Mouse (Mus musculus) adrenal gland, adult 8-10 months (tissue): ENCODE results near the gene Cstb. TPM values are rescaled to one million over a fixed set of nuclear protein-coding genes. Genes with fewer than 3 reads are reported as not detected.
A peak's percentile ranks its signal among the peaks of the same experiment; 100 is the strongest.
"Not testable (repeated sequence)": the region's sequence is repeated elsewhere in the genome, so short reads cannot be mapped to it uniquely, and the experiment has no call there.

ENCODE experiments used
- DNase-seq: peaks from one replicate; pipeline ENCODE4 v3.0.0; 2022
- total RNA-seq, 4 experiments: library from RNA; stranded (reverse); gene quantifications; 2 replicates each; pipeline ENCODE4 v1.2.4; 2022

Cstb gene
- total RNA-seq = 100 to 1,000 TPM; 276 to 340 (median 329) TPM

DNA sequence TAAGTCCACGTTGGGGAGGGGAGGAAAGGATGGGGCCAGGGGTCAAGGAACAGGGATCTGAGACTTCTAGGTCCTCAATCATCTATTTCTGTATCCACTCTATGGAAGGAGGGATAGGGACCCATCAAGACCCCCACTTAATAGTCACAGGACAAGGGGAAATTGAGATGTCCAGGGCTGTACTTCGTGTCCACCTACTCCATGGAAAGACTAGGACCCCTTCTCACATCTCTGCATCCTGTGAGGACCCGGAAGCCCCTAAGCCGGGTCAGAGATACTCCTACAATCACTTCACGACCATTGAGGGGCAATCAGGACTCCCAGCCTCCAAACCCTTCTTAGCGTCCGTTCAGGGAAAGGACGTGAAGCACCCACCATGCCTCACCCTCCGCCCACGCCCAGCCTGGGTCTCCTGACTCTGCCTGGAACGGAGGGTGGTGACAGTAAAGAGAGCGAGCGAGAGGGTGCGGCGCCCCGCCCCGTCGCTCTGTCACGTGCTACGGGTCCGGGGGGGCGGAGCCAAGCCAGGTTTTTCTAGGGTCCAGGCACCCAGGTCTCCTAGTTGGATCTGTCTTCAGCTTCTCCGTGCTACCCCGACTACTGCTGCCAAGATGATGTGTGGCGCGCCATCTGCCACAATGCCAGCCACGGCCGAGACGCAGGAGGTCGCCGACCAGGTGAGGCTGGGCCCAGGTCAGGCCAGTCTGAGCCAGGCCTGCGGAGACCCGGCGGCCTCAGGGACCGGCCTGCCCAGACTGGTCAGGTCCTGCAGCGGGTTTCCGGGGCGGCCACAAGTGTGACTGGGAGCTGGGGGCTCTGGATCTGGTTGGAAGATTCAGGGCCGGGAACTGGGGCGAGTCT, at the start of gene Cstb:
Gene Cstb, plus strand, starts transcription at position 489 of the 861 bp plus-strand sequence.
- peak; percentile 78 for DNase-seq

DNA sequence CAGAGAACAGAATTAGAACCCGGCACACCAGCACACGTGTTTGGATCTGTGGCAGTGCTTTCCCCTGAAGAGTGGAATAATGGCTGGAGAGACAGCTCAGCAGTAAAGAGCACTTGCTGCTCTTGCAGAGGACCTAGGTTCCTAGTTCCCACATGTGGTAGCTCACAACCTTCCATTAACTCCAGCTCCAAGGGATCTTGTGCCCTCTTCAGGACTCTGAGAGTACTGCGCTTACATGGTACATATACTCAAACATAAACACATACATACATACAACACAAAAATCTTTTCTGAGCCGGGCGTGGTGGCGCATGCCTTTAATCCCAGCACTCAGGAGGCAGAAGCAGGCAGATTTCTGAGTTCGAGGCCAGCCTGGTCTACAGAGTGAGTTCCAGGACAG, 47.0 kb upstream of the Cstb start:
- no peak for DNase-seq

DNA sequence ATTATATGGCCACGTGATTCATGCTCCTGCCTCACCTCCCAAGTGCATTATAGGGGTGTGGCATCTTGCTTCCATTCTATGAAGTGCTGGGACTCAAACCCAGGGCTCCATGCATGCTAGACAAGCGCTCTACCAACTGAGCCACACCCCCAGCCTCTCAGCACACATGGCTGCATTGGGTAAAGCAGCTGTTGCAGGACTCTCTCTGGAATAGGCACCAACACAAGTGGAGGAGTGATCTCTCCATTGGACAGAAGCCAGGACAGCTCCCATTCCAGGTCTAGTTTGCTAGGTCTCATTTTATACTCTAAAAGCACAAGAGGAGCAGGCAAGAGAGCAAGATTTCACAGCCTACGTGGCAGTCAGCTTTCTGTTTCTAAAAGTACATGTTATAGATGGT, 41.9 kb upstream of the Cstb start:
- no peak for DNase-seq

DNA sequence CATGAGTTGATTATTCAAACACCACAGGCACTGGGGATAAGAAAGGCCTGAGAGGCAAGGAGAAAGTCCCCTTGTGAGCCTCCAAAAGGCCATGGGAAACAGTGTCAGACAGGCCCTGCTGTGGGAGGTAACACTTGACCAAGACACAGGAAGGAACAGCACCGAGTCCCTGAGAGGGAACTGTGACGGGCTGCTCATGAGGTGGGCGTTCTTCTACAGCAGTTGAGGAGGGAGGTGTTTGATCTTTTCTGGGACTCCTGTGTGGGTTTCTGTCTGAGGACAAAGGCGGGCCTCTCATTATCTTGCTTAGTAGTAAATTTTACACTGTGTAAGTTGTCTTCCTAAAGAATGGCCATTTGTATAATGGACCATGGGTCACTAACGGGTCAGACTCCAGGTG, 39.9 kb upstream of the Cstb start:
- no peak for DNase-seq

DNA sequence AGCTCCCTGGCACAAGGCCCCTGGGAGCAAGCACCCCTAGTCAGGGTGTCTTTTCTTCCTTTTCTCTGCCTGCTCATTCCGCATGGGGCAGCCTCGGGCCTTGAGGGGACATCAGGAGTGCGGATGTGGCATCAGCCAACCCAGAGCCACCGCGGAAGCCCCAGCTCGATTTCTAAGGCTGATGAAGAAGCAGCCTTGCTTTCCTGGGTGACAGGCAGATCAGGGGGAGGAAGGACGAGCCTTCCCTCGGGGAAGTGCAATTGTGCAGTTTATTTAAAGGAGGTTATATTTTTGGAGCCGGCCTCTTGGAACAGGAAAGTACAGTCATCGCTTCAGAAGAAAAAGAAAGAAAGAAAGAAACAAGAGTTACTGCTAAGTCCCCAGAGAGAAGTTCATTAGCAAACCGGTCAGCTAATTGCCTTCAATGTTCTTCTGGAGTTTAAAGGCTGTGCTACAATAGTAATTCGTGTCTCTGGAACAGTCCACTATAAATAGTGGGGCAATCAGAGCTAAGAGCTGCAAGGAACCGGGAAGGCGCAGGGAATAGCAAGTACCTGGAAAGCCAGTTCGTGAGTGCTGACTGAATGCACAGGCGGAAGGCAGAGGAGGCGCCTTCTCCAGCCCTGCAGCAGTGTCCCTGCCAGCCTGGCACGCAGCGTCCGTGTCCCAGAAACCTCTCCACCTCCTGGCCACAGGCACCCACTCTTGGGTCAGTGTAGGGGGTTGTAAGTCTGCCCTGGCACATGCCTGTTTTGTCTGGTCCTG, 37.1 kb upstream of the Cstb start:
- no peak for DNase-seq

DNA sequence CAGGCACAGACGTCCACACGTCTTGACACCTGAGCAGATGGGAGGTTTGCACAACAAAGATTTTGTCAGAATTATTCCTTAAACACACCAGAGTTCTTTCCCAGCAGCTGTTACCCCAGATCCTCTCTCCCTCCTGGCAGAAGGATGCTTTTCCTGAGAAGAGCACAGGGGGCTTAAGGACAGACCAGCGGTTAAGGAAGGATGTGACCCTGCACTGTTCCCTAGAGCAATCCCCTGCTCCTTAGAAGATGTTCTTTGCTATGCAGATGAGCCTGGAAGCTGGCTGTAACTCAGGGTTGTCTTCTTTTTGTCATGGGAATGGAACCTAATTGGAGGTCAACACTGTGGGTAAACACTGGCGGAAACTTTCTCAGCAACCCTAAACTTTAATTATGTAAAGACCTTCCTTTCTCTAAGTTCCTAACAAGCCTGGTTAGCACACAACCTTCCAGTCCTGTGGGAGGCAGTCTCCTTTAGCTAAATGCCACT, 34.4 kb upstream of the Cstb start:
- DNase-seq = no peak

DNA sequence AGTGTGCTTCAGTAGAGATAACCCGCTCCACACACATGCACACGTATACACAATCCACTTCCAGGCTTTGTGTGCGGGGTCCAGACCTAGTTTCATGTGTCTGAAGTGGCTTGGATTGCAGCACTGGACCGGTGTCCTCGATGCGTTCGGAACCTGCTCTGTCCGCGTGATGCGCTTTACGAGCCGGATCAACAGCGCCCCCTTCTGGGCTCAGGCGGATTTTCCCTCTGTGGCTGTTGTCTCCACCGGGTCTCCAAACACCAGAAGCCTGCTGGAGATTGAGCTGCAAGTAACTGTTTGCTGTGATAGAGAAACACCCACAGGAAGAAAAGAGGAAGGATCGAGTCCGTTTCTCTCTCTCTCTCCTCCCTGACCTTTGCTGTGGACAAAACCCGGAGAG, 33.4 kb upstream of the Cstb start:
- peak; percentile 74 for DNase-seq

DNA sequence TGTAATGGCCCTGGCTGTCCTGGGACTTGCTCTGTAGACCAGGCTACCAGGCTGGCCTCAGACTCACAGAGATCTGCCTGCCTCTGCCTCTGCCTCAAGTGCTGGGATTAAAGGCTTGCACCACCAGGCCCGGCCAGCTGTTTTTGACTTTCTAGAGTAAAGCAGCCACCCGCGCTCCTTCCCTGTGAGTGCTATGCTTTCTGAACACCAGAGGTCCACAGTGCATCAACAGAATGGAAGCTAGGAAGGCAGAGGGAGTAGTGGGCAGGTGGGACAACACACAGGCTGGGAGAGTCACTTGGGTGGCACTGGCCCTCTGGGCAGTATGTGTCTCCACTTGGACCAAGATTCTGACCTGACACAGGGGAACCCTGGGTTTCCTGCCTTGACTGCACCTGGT, 30.1 kb upstream of the Cstb start:
- no peak for DNase-seq

DNA sequence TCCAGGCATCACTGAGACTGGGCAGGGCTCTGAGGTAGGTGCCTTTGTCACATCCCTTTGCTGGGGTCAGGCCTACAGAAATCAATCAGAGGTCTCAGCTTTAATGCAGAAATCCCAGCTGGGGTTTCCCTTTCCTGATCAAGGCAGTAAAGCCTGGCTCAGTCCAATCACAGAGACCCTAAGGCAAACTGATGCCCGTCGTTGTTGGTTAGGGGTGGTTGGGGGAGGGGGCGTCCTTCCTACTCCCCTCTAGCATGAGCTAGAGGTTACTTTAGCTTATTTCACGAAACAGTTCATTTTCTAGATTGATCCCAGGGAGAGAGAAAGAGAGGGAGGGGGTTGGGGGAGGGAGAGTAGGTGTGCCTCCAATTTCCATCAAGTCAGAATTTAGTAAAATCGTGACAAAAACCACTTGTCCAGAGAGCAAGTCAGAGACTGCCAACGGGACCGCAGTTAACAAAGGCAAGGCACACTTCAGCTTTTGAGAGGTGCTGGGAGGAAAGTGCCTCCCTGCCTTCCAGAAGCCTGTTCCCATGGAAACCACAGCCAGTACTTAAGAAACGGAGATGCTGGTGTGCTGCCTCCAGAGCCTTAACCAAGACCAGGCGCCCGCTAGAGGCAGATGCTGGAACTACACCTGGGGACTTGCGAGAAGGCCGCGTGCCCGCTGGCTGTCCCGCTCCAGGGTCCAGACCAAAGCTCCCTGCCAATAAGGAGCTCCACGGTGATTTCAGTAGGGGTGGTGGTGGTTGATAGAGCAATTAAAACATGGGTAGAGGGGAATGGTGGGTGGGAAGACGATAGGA, 29.4 kb upstream of the Cstb start:
- peak; percentile 81 for DNase-seq

DNA sequence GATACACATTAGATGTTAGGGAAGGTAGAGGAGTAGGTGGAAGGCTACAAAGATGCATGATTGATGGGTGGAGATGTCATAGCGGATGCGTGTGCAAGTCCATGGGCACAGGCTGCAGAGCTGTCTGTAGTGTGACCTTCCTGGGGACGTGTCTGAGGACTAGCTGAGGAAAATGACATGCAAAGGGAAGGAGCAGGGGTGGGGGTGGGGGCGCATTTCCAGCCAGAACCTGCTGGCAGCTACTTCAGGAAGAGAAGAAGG, 28.9 kb upstream of the Cstb start:
- no peak for DNase-seq

DNA sequence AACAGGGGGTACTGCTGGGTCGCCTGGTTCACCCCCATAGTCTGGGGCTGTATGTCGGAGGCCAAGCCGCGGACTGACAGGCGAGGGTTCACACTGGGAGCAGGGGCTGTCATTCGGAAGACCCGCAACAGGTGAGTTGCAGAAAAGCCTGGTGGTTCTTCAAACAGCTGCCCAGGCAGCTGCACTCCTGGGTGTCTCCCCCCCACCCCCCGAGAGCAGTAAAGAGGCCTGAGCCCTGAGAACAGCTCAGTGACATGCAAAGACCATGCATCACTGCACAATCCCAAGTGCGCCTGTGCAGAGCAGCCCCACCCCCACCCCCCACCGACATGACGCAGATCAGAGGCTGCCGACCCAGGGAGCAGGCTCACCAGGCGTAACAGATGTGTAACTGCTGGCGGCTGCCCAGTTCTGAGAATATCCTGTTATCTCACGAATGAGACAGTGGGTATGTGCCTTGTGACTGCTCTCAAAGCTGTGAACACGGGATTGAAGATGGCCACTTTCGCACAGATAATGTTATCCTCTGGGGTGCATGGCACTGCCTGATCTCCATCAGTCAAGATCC, 26.3 kb upstream of the Cstb start:
- DNase-seq = peak; percentile 64

DNA sequence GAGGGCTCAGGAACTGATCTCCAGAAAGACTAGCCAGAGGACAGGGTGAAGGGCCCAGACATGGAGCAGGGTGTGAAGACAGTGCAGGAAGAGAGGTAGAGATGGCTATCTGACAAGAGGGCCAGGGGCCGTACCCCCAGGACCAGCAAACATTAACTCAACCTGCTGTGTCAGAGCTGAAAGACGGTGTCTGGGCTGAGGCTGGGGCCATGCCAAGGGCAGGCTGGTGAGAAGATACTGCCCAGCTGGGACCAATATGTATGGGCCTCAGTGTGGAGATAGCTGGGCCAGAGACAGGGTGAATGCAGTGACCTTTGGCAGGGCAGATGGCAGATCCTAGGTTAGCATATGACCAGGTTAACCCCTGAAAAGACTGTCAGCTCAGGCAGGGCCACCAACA, 24.3 kb upstream of the Cstb start:
- DNase-seq = no peak

DNA sequence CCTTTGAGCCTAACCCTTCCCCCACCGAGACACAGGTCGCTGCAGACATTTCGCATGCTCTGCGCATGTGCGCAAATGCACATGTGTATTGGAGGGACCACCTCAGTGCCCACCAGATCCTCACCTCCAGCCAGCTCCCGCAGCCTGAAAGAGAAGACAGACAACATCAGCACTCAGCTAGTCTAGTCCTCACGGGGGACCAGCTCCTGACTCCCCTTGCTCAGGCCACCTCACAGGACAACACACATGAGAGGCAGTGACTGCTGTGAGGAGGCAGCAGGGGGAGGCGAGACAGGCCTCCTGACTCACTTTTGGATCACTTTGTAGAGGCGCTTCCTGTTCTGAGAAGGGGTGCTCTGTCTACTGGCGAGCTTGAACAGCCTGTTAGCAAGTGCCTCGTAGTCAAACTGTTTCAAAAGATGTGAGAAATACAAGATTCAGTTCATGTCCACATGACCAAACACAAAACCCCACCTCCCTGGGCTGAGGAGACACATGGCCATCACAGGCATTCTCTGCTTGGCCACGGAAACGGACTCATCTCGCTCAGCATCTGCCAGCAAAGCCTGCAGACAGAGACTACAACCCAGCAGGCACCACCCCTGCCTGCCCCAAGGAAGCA, 23.1 kb upstream of the Cstb start:
- no peak for DNase-seq

DNA sequence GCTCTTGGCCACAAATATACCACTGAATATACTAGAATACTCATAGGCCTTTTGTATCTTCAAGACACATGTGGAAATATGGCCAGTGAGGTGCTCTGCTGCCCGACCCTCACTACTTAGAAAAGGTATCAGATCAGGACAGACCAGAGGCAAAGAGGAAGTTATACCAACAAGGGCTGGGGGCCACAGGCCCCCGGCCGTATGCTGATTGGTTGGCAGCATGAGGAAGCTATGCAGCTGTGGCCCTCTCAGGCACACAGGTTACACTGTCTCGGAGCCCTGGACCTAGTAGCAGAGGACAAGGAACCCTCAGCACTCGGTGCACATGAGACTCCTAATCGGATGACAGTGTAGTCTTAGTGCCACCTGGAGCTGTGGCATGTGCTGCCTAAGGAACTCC, 19.3 kb upstream of the Cstb start:
- no peak for DNase-seq

DNA sequence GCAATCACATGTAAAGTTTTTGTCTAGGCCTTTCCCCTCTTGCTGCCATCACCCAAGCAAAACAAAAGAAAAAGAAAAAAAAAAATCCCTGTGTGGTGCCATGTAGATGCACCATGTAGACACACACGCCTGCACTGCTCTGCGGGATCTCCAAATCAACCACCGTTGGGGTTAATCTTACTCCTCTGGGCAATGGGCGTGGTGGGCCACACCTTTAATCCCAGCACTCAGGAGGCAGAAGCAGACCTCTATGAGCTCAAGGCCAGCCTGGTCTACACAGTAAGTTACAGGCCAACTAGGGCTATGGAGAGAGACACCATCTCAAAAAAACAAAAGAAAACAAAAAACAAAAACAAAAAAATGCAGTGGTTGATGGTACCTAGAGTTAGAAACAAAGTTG, 18.3 kb upstream of the Cstb start:
- DNase-seq = no peak

DNA sequence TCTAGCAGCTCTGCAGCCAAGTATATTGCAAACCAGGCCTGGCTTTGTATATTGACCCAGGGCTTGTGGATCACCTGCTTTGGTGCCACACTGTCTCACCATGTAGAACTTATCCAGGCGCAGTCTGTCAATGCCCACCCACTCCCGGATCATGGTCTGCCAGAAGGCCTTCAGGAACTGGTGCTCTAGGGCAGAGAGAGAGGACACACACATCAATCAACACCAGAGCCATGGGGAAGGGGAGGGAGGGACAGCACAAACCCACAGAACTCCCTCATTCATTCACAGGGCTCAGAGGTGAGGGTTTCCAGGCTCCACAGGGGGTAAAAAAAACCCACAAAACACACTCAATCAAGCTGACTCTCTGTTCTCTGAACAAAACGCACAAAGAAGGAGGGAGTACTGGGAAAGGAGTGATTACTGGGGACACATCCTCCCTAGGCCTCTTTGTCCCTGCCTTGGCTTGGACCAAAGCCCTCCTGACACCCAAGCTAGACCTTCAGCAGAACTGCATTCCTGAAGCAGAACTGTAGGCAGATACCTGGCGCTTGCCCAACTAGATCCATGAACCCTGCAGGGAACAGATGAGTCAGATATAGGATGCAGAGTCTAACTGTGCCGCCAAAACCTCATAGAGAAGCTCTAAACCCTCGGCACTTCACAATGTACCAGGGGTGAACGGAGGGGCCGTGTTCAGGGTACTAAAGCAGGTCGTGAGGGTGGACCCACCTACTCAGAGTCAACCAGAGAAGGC, 16.3 kb upstream of the Cstb start:
- peak; percentile 57 for DNase-seq

DNA sequence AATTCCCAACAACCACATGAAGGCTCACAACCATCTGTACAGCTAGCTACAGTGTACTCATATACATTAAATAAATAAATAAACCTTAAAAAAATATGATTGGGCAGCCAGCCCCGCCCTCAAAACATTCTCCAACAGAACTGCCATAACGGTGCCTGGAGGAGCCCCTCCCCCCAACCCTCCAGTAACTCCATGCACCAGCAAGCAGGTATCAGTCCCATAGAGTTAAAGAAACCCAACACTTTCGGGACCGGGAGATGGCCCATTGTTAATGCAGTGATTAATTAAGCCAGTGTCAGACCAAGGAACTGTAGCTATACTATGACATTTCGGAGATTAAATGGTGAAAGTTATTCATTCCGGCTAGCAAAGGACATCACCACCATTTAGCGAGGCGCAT, 13.6 kb upstream of the Cstb start:
- DNase-seq = no peak

DNA sequence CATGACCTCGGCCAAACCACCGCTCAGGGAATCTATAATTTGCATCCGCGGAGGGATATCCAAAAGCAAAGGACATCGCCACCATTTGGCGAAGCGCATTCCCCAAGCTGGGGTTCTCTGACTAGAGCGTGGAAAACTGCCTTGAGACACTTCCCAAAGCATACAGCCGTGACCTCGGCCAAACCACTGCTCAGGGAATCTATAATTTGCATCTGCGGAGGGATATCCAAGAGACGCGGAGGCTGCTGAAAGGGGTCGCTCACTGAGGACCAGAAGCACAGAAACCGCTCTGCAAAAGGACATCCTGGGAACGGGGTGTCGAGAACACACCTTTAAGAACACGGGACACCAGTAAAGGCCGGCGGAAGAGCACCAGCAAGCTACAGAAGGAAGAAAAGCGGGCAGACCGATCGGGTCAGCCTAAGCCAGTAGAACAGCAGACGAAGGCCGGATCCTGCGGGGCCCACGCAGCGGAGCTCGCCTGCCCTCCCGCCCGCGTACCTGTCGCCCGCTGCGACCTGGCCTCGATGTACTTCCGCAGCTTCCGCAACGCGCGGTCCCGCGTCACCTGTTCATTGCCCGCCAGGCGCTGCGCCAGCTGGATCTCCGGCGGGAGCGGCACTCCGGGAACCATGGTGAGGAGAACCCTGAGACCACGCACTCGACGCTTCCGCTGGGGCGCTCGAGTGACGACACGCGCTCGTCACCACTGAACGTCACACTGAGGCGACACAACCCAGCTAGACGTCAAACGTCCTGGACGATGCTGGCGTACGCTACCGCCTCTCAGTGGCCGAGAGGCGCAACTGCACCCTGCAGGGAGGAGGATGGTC, 12.9 kb upstream of the Cstb start, which contains the start of gene Rrp1:
Gene Rrp1, minus strand, starts transcription at position 725 of the 833 bp plus-strand sequence.
- DNase-seq = peak; percentile 92

DNA sequence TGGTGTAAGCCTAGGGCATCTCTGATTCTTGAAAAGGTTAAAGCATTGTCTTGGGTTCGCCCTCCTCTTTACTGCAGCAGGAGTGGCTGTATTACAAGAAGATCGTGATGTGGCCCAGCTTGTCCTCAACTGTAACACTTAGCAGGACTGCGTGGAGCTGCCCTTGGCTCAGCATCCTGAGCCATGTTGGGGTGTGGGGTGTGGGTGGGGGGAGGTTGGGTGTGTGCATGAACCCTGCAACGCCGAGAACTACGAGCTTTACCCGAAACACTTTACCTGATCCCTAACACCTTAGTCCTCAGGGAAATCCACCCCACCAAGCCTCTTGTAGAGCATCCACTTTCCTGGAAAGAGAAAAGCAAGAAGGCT, 12.3 kb upstream of the Cstb start:
- no peak for DNase-seq

DNA sequence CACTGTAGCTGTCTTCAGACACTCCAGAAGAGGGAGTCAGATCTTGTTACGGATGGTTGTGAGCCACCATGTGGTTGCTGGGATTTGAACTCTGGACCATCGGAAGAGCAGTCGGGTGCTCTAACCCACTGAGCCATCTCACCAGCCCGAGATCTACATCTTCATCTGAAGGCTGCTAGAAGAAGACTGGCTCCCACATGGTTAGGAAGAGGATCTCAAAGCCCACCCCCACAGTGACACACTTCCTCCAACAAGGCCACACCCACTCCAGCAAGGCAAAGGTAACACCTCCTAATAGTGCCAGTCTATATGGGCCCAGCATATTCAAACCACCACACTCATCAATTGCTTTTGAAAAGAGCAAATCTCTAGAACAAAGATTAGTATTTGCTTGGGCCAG, 10.5 kb upstream of the Cstb start:
- DNase-seq = not testable (repeated sequence)

DNA sequence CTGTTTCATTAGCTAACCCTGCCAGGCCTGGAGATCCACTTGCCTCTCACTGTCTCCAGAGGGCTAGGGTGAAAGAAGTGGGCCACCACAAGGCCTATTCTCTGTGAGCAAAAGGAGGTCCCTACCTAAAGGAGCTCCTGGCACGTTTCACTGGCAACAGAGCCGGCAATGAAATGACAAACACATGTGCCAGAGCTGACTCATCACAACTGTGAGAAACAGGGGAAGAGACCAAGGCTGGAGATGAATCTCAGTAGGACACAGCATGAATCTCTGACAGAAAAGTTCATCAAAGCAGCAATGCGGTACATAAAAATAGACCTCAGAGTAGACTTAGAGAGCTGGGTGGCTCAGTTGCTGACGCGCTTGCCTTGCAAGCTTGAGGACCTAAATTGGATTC, 7.6 kb upstream of the Cstb start:
- peak; percentile 75 for DNase-seq
